Mouse (Mus musculus) adrenal gland, adult 18-20 months (tissue): ENCODE data around the gene Grm4. TPM values are rescaled to one million over a fixed set of nuclear protein-coding genes. Genes with fewer than 3 reads are reported as not detected.

Source experiments
- DNase-seq, 2 experiments: peaks; one replicate each; pipeline ENCODE4 v3.0.0; 2021 to 2022; ENCODE audit warnings: low spot score in 2 of 2
- total RNA-seq, 2 experiments: library from RNA; stranded (reverse); gene quantifications; 1 replicate in 1 of 2; 2 replicates in 1 of 2; pipeline ENCODE4 v1.2.3; 2021

Grm4 gene
- total RNA-seq, 2 experiments from 2014 or later = 0.80 to 1.4 TPM

- no peak for DNase-seq
These were observed 7.8 kb downstream of the Grm4 start for GRCm38 (mm10) chr17:27513279-27513915.

- peak; percentile 43 to 44 for DNase-seq
These were observed 8.5 kb downstream of the Grm4 start for GRCm38 (mm10) chr17:27512619-27513161.

GRCm38 (mm10) chr17:27511865-27512618 is 9.2 kb downstream of the Grm4 start:
- no peak for DNase-seq

GRCm38 (mm10) chr17:27511125-27511735 is 10.0 kb downstream of the Grm4 start:
- no peak for DNase-seq

GRCm38 (mm10) chr17:27510258-27511124 is 10.7 kb downstream of the Grm4 start:
- no peak for DNase-seq

GRCm38 (mm10) chr17:27509056-27509455 is 12.1 kb downstream of the Grm4 start:
- no peak for DNase-seq

GRCm38 (mm10) chr17:27508513-27508912 is 12.7 kb downstream of the Grm4 start:
- DNase-seq = no peak

GRCm38 (mm10) chr17:27508002-27508401 is 13.2 kb downstream of the Grm4 start:
- no peak for DNase-seq

- DNase-seq = no peak
These were observed 13.6 kb downstream of the Grm4 start for GRCm38 (mm10) chr17:27507591-27507945.

GRCm38 (mm10) chr17:27506871-27507590 is 14.2 kb downstream of the Grm4 start:
- no peak for DNase-seq

GRCm38 (mm10) chr17:27506362-27506761 is 14.8 kb downstream of the Grm4 start:
- DNase-seq = no peak

GRCm38 (mm10) chr17:27505221-27505881 is 15.9 kb downstream of the Grm4 start:
- DNase-seq = no peak

- no peak for DNase-seq
These were observed 17.3 kb downstream of the Grm4 start for GRCm38 (mm10) chr17:27503869-27504268.

GRCm38 (mm10) chr17:27502736-27503445 is 18.3 kb downstream of the Grm4 start:
- DNase-seq = no peak

GRCm38 (mm10) chr17:27502288-27502687 is 18.9 kb downstream of the Grm4 start:
- no peak for DNase-seq

GRCm38 (mm10) chr17:27501331-27502251 is 19.6 kb downstream of the Grm4 start:
- no peak for DNase-seq

GRCm38 (mm10) chr17:27500811-27501210 is 20.4 kb downstream of the Grm4 start:
- no peak for DNase-seq

- no peak for DNase-seq
These were observed 22.1 kb downstream of the Grm4 start for GRCm38 (mm10) chr17:27499080-27499479.
